Mouse (Mus musculus) CH12.LX (cell line): ENCODE measurements around the gene Ptchd3.

Source experiments
- CTCF ChIP-seq, 2 experiments: IDR thresholded peaks in 1 of 2; conservative IDR thresholded peaks in 1 of 2; 2 replicates each; pipeline ENCODE4 v1.5.1; 2011 to 2012; ENCODE audit warnings: low read depth in 2 of 2, low read length in 2 of 2, improper control_type of control experiment in 1 of 2, inconsistent platforms in 1 of 2, mild to moderate bottlenecking in 1 of 2, moderate library complexity in 1 of 2
- JUN ChIP-seq: IDR thresholded peaks from 2 replicates; pipeline ENCODE4 v1.6.1; 2011; ENCODE audit warnings: low read depth, mild to moderate bottlenecking, low read length, improper control_type of control experiment, moderate library complexity; ENCODE audit not compliant: insufficient read depth
- JUND ChIP-seq: conservative IDR thresholded peaks from 2 replicates; pipeline ENCODE4 v1.6.1; 2011; ENCODE audit warnings: low read depth, low read length, improper control_type of control experiment
- POLR2A ChIP-seq: IDR thresholded peaks from 2 replicates; pipeline ENCODE4 v1.6.1; 2011; ENCODE audit warnings: low read depth, mild to moderate bottlenecking, improper control_type of control experiment, low read length
- TBP ChIP-seq: conservative IDR thresholded peaks from 2 replicates; pipeline ENCODE4 v1.6.1; 2011; ENCODE audit warnings: low read depth, low read length, improper control_type of control experiment
- USF1 ChIP-seq: IDR thresholded peaks from 2 replicates; pipeline ENCODE4 v1.6.1; 2014; ENCODE audit warnings: low read depth, mild to moderate bottlenecking, inconsistent platforms, low read length, improper control_type of control experiment
- USF2 ChIP-seq: conservative IDR thresholded peaks from 2 replicates; pipeline ENCODE4 v1.6.1; 2011; ENCODE audit warnings: low read depth, low read length, improper control_type of control experiment
- ZNF384 ChIP-seq: IDR thresholded peaks from 2 replicates; pipeline ENCODE4 v1.6.1; 2012; ENCODE audit warnings: low read depth, low read length, improper control_type of control experiment, inconsistent platforms

DNA sequence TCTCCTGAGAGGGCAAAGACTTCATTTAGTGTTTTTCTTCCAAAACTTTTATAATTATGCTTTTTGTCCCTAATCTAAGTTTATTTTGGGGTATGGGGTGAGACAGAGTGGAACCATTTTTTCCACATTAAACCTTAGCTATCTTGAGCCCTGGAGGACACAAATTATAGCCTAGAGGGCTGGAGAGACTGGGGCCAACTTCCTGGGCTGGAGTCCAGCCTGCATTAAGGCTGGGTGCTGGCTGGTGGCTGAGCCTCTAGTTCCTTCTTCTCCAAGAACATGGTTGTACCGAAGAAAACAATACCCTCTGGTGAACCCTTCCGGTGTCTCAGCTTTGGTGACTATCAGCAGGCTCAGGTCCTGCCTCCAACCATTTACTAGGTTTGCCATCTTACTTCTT lies 27.3 kb upstream of the Ptchd3 start:
- no peak for TF ChIP-seq CTCF (conservative IDR thresholded peaks at IDR 0.05 in 1 of 2, IDR thresholded peaks at IDR 0.05 in 1 of 2; ENCODE audit: low read depth in 2 of 2, low read length in 2 of 2)
- no peak for TF ChIP-seq USF1
- TF ChIP-seq POLR2A = no peak
- TF ChIP-seq TBP = no peak
- TF ChIP-seq JUN = no peak
- TF ChIP-seq JUND = no peak
- no peak for TF ChIP-seq USF2
- no peak for TF ChIP-seq ZNF384
